Mouse (Mus musculus) kidney, embryonic 16.5 days (tissue): ENCODE data around the gene Filip1. TPM values are rescaled to one million over a fixed set of nuclear protein-coding genes. Genes with fewer than 3 reads are reported as not detected.

Experiments
- ATAC-seq: fragments of 200-750 bp; cut with Nextera tagmentation; 2 replicates; pipeline ENCODE4 v1.8.0; 2017; ENCODE audit warnings: moderate TSS enrichment; ENCODE audit not compliant: low FRiP score, low TSS enrichment
- H3K27ac ChIP-seq: fragments of 300-500 bp; sonication (generic); 2 replicates; pipeline ENCODE4 v1.5.1; 2014; ENCODE audit warnings: low read length
- H3K27me3 ChIP-seq: fragments of 300-500 bp; sonication (generic); 2 replicates; pipeline ENCODE4 v1.6.1; 2014; ENCODE audit warnings: low read length, control low read depth, mixed read lengths; ENCODE audit not compliant: insufficient read depth
- H3K36me3 ChIP-seq: fragments of 300-500 bp; sonication (generic); 2 replicates; pipeline ENCODE4 v1.6.1; 2014; ENCODE audit warnings: low read length, control low read depth, mixed read lengths; ENCODE audit not compliant: insufficient read depth
- H3K4me1 ChIP-seq: fragments of 300-500 bp; sonication (generic); 2 replicates; pipeline ENCODE4 v1.6.1; 2014; ENCODE audit warnings: low read length, control low read depth, mixed read lengths; ENCODE audit not compliant: insufficient read depth
- H3K4me2 ChIP-seq: fragments of 300-500 bp; sonication (generic); replicated peaks from 2 replicates; pipeline ENCODE4 v1.6.1; 2014; ENCODE audit warnings: low read depth, low read length
- H3K4me3 ChIP-seq: fragments of 300-500 bp; sonication (generic); 2 replicates; pipeline ENCODE4 v1.5.1; 2014; ENCODE audit warnings: mild to moderate bottlenecking, low read length
- H3K9ac ChIP-seq: fragments of 300-500 bp; sonication (generic); replicated peaks from 2 replicates; pipeline ENCODE4 v1.6.1; 2014; ENCODE audit warnings: low read length
- H3K9me3 ChIP-seq: fragments of 300-500 bp; sonication (generic); 2 replicates; pipeline ENCODE4 v1.6.1; 2016; ENCODE audit warnings: low read length, control low read depth
- WGBS: fragments of 180-500 bp; shearing (Covaris S2); extraction: QIAGEN DNeasy Blood & Tissue Kit; methylation state at CpG from one replicate; pipeline ENCODE4 v1.1.7; 2014; 5-methylcytosine and 5-hydroxymethylcytosine counted together
- polyA plus RNA-seq: library from polyadenylated mRNA; unstranded; fragments of >200 nt; fragmentation: Nextera tagmentation; extraction: Ambion mirVana; gene quantifications from 2 replicates; pipeline ENCODE4 v1.2.1, GENCODE M21; 2015

The Filip1 gene
- polyA plus RNA-seq, 1 experiment from 2014 or later = 5.2 TPM

GRCm38 (mm10) chr9:79938416-79939206, 74.0 kb downstream of the Filip1 start:
- no peak overlapping the region for H3K9ac ChIP-seq
- no peak overlapping the region for H3K4me3 ChIP-seq
- H3K4me1 ChIP-seq = no peaks in the 10 kb centered on the region
- H3K27ac ChIP-seq = no peak overlapping the region
- 63% methylated on average over 11 of the region's 11 CpGs for WGBS
- H3K9me3 ChIP-seq = no peaks in the 10 kb centered on the region
- H3K36me3 ChIP-seq = no peaks in the 10 kb centered on the region
- no peak for ATAC-seq
- no peaks in the 10 kb centered on the region for H3K27me3 ChIP-seq
- H3K4me2 ChIP-seq = no peak overlapping the region

- no peak overlapping the region for H3K9ac ChIP-seq
- no peaks in the 10 kb centered on the region for H3K4me1 ChIP-seq
- no peaks in the 10 kb centered on the region for H3K9me3 ChIP-seq
- no peak overlapping the region for H3K4me2 ChIP-seq
- H3K27me3 ChIP-seq = no peaks in the 10 kb centered on the region
- no peak overlapping the region for H3K27ac ChIP-seq
- H3K4me3 ChIP-seq = no peak overlapping the region
- 82% methylated on average over 6 of the region's 6 CpGs for WGBS
- no peak for ATAC-seq
- no peaks in the 10 kb centered on the region for H3K36me3 ChIP-seq
These were observed 75.1 kb downstream of the Filip1 start for GRCm38 (mm10) chr9:79937570-79937969.

- Histone ChIP-seq H3K27ac (no peak overlapping the region), H3K36me3 (no peaks in the 10 kb centered on the region), H3K4me2 (no peak overlapping the region), H3K4me1 (no peaks in the 10 kb centered on the region), H3K27me3 (no peaks in the 10 kb centered on the region), H3K4me3 (no peak overlapping the region), H3K9ac (no peak overlapping the region), H3K9me3 (no peaks in the 10 kb centered on the region)
- no peak for ATAC-seq
- WGBS = 87% methylated on average over 5 of the region's 5 CpGs
These were observed 80.1 kb downstream of the Filip1 start for GRCm38 (mm10) chr9:79932578-79932977.

- Histone ChIP-seq H3K4me1 (no peaks in the 10 kb centered on the region), H3K27ac (no peak overlapping the region), H3K4me3 (no peak overlapping the region), H3K9me3 (no peaks in the 10 kb centered on the region), H3K9ac (no peak overlapping the region), H3K36me3 (no peaks in the 10 kb centered on the region), H3K27me3 (no peaks in the 10 kb centered on the region), H3K4me2 (no peak overlapping the region)
- WGBS = 88% methylated on average over 3 of the region's 3 CpGs
- ATAC-seq = no peak
These were observed 84.6 kb downstream of the Filip1 start for GRCm38 (mm10) chr9:79928092-79928491.

GRCm38 (mm10) chr9:79927156-79927870, 85.3 kb downstream of the Filip1 start:
- no peak overlapping the region for H3K27ac ChIP-seq
- no peaks in the 10 kb centered on the region for H3K9me3 ChIP-seq
- H3K27me3 ChIP-seq = no peaks in the 10 kb centered on the region
- H3K4me3 ChIP-seq = no peak overlapping the region
- H3K4me2 ChIP-seq = no peak overlapping the region
- ATAC-seq = no peak
- 86% methylated on average over 21 of the region's 21 CpGs for WGBS
- H3K36me3 ChIP-seq = no peaks in the 10 kb centered on the region
- H3K4me1 ChIP-seq = peaks cover 2% of the 10 kb centered on the region; the same call in 1 of the 2 replicates
- no peak overlapping the region for H3K9ac ChIP-seq

GRCm38 (mm10) chr9:79926464-79927155, 86.0 kb downstream of the Filip1 start:
- Histone ChIP-seq H3K4me1 (peaks cover 9% of the 10 kb centered on the region), H3K27me3 (no peaks in the 10 kb centered on the region), H3K4me3 (no peak overlapping the region), H3K4me2 (no peak overlapping the region), H3K27ac (no peak overlapping the region), H3K36me3 (no peaks in the 10 kb centered on the region), H3K9ac (no peak overlapping the region), H3K9me3 (no peaks in the 10 kb centered on the region)
- 76% methylated on average over 9 of the region's 9 CpGs for WGBS
- ATAC-seq = no peak

- no peaks in the 10 kb centered on the region for H3K9me3 ChIP-seq
- no peak overlapping the region for H3K4me2 ChIP-seq
- H3K4me1 ChIP-seq = peaks cover 13% of the 10 kb centered on the region
- no peak for ATAC-seq
- no peak overlapping the region for H3K27ac ChIP-seq
- H3K27me3 ChIP-seq = no peaks in the 10 kb centered on the region
- H3K4me3 ChIP-seq = no peak overlapping the region
- WGBS = 62% methylated on average over 4 of the region's 4 CpGs
- H3K9ac ChIP-seq = no peak overlapping the region
- no peaks in the 10 kb centered on the region for H3K36me3 ChIP-seq
These were observed 86.7 kb downstream of the Filip1 start for GRCm38 (mm10) chr9:79925950-79926349.

GRCm38 (mm10) chr9:79923262-79923661, 89.4 kb downstream of the Filip1 start:
- Histone ChIP-seq H3K4me2 (no peak overlapping the region), H3K27me3 (no peaks in the 10 kb centered on the region), H3K9me3 (no peaks in the 10 kb centered on the region), H3K9ac (no peak overlapping the region), H3K4me3 (no peak overlapping the region), H3K36me3 (no peaks in the 10 kb centered on the region), H3K27ac (no peak overlapping the region), H3K4me1 (peaks cover 27% of the 10 kb centered on the region)
- WGBS = 37% methylated on average over 3 of the region's 3 CpGs
- ATAC-seq = no peak

- Histone ChIP-seq H3K4me1 (peaks cover 27% of the 10 kb centered on the region), H3K27ac (0 out of 2 replicates have a peak overlapping the region, but pooled peaks have one; percentile 14), H3K9ac (no peak overlapping the region), H3K9me3 (no peaks in the 10 kb centered on the region), H3K4me3 (no peak overlapping the region), H3K36me3 (no peaks in the 10 kb centered on the region), H3K27me3 (no peaks in the 10 kb centered on the region), H3K4me2 (no peak overlapping the region)
- peak; percentile 11; the same call in 1 of the 2 replicates for ATAC-seq
- WGBS = 66% methylated on average over 6 of the region's 6 CpGs
These were observed 90.2 kb downstream of the Filip1 start for GRCm38 (mm10) chr9:79922493-79922760.
